Mouse (Mus musculus) limb, embryonic 10.5 days (tissue): Measurements from ENCODE around the gene Pip5kl1. TPM values are rescaled to one million over a fixed set of nuclear protein-coding genes. Genes with fewer than 3 reads are reported as not detected.

ENCODE experiments used
- DNase-seq: peaks from one replicate; pipeline ENCODE4 v3.0.0-alpha.2; 2017; ENCODE audit warnings: low spot score
- H3K27ac ChIP-seq: fragments of 300-500 bp; sonication (generic); 2 replicates; pipeline ENCODE4 v1.5.1; 2016; ENCODE audit warnings: mild to moderate bottlenecking
- H3K27me3 ChIP-seq: fragments of 300-500 bp; sonication (generic); 2 replicates; pipeline ENCODE4 v1.6.1; 2016; ENCODE audit warnings: low read depth, mild to moderate bottlenecking; ENCODE audit not compliant: poor library complexity, severe bottlenecking
- H3K36me3 ChIP-seq: fragments of 300-500 bp; sonication (generic); 2 replicates; pipeline ENCODE4 v1.6.1; 2016; ENCODE audit warnings: mild to moderate bottlenecking, moderate library complexity
- H3K4me1 ChIP-seq: fragments of 300-500 bp; sonication (generic); 2 replicates; pipeline ENCODE4 v1.6.1; 2016
- H3K4me3 ChIP-seq: fragments of 300-500 bp; sonication (generic); 2 replicates; pipeline ENCODE4 v1.5.1; 2016; ENCODE audit warnings: mild to moderate bottlenecking, moderate library complexity
- H3K9me3 ChIP-seq: fragments of 300-500 bp; sonication (generic); replicated peaks from 2 replicates; pipeline ENCODE4 v1.6.1; 2016; ENCODE audit warnings: mild to moderate bottlenecking
- WGBS: fragments of 180-500 bp; shearing (Covaris S2); methylation state at CpG from one replicate; pipeline ENCODE4 v1.1.7; 2016; 5-methylcytosine and 5-hydroxymethylcytosine counted together
- polyA plus RNA-seq: library from polyadenylated mRNA; unstranded; fragments of >200 nt; fragmentation: Nextera tagmentation; extraction: Ambion mirVana; gene quantifications from 2 replicates; pipeline ENCODE4 v1.2.1, GENCODE M21; 2016

Pip5kl1 gene
- 1.0 and 2.7 TPM in 2 replicates for polyA plus RNA-seq

DNA sequence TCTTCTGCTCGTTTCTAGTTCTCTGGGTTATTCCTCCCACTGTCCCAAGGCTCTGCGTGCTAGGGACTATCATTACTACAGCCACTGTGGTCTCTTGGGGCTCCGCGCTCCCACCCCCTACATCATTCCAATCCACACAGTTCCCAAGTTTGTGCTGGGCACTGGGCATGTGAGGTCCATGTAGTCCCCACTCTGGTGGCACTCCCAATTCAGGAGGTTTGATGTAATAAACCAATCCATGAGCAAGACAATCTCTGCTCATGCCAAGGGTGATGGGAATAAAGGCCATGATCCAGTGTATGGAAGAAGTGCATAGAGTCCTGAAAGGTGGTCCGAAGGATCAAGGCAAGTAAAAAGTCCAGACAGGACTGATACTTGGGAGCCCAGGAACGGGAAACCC, at the start of gene Pip5kl1:
Gene Pip5kl1 (plus strand): TSS at position 301 of the 400 bp plus-strand sequence.
- Histone ChIP-seq H3K4me1 (peaks cover 40% of the 10 kb centered on the region), H3K36me3 (peaks cover 16% of the 10 kb centered on the region), H3K27me3 (peaks cover 39% of the 10 kb centered on the region), H3K4me3 (peak within 1 kb of the TSS; percentile 68), H3K27ac (peak within 1 kb of the TSS; percentile 61), H3K9me3 (no peaks in the 10 kb centered on the region)
- WGBS = 84% methylated on average over 6 of the region's 6 CpGs
- no peak for DNase-seq

DNA sequence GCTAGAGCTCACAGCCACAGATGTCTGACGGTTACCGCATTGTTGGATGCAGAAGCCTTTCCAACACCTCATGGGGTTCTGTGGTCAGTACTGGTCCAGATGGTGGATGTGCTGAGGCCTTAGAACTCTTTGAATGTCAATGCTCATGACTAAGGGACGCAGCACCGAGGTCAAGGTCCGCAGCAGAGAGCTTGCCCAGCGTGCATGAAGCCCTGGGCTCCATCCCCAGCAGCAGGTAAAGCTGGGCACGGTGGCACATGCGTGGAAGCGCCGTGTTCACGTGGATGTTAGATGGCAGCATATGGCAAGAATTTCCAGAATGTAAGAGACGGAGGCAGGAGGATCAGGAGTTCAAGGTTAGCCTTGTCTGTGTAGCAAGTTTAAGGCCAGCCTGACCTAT, 48.8 kb upstream of the Pip5kl1 start:
- Histone ChIP-seq H3K27ac (no peak overlapping the region), H3K9me3 (no peaks in the 10 kb centered on the region), H3K4me1 (peaks cover 22% of the 10 kb centered on the region), H3K4me3 (no peak overlapping the region), H3K36me3 (no peaks in the 10 kb centered on the region), H3K27me3 (no peaks in the 10 kb centered on the region)
- WGBS = 88% methylated on average over 12 of the region's 12 CpGs
- DNase-seq = no peak

GRCm38 (mm10) chr2:32527468-32527966, 47.1 kb upstream of the Pip5kl1 start:
- Histone ChIP-seq H3K4me3 (no peak overlapping the region), H3K9me3 (no peaks in the 10 kb centered on the region), H3K27ac (no peak overlapping the region), H3K4me1 (peaks cover 14% of the 10 kb centered on the region), H3K27me3 (no peaks in the 10 kb centered on the region), H3K36me3 (no peaks in the 10 kb centered on the region)
- no peak for DNase-seq
- WGBS = 85% methylated on average over 14 of the region's 14 CpGs

GRCm38 (mm10) chr2:32528326-32528725, 46.3 kb upstream of the Pip5kl1 start:
- no peak overlapping the region for H3K4me3 ChIP-seq
- 85% methylated on average over 1 of the region's 1 CpGs for WGBS
- DNase-seq = no peak

DNA sequence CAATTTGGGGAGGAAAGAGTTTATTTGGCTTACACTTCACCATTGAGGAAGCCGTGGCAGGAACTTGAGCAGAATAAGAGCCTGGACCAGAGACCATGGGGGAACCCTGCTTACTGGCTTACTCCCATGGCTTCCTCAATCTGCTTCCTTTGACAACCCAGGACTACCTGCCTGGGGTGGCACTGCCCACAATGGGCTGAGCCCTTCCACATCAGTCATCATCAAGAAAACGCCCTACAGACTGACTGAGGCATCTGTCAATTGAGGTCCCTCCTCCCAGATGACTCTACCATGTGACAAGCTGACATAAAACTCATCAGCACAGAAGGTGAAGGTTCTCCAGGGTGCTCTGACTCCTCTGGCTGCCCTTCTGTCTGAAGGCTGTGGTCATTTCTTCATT, 44.1 kb upstream of the Pip5kl1 start:
- 81% methylated on average over 2 of the region's 2 CpGs for WGBS
- H3K4me1 ChIP-seq = peaks cover 25% of the 10 kb centered on the region

More at GRCm38 (mm10) chr2:32528326-32528725, 46.3 kb upstream of the Pip5kl1 start:
- Histone ChIP-seq H3K4me1 (peaks cover 17% of the 10 kb centered on the region), H3K27ac (no peak overlapping the region), H3K36me3 (no peaks in the 10 kb centered on the region), H3K9me3 (no peaks in the 10 kb centered on the region), H3K27me3 (no peaks in the 10 kb centered on the region)

DNA sequence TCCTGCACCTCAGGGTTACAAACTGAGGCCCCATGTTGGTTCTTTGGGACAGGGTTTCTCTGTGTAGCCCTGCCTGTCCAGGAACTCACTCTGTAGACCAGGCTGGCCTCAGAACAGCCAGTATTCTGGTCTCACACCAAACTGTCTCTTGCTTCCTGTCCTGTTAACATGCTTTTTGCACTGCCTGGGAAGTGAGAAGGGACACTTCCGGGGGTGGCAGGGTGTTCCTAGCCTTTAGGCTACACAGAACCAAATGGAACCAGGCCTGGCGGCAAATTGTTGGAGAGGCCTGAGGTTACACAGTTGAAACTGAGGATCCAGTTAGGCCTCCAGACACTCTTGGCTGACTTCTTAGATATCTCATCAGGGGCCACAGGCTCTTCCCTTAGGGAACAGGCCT, 41.4 kb upstream of the Pip5kl1 start:
- no peaks in the 10 kb centered on the region for H3K9me3 ChIP-seq
- WGBS = 88% methylated on average over 2 of the region's 2 CpGs
- no peak for DNase-seq
- H3K4me3 ChIP-seq = no peak overlapping the region
- H3K27me3 ChIP-seq = no peaks in the 10 kb centered on the region
- peaks cover 44% of the 10 kb centered on the region for H3K4me1 ChIP-seq
- no peaks in the 10 kb centered on the region for H3K36me3 ChIP-seq
- H3K27ac ChIP-seq = peak overlapping the region; percentile 95

More for the DNA sequence above, 44.1 kb upstream of the Pip5kl1 start:
- Histone ChIP-seq H3K36me3 (no peaks in the 10 kb centered on the region), H3K4me3 (no peak overlapping the region), H3K9me3 (no peaks in the 10 kb centered on the region), H3K27ac (no peak overlapping the region), H3K27me3 (no peaks in the 10 kb centered on the region)
- DNase-seq = no peak

- H3K4me3 ChIP-seq = peak overlapping the region; percentile 92
- 10% methylated on average over 13 of the region's 13 CpGs for WGBS
- DNase-seq = peak; percentile 67
- no peaks in the 10 kb centered on the region for H3K36me3 ChIP-seq
- peak overlapping the region; percentile 95 for H3K27ac ChIP-seq
- H3K4me1 ChIP-seq = peaks cover 55% of the 10 kb centered on the region
- H3K27me3 ChIP-seq = no peaks in the 10 kb centered on the region
- no peaks in the 10 kb centered on the region for H3K9me3 ChIP-seq
Measured at GRCm38 (mm10) chr2:32534061-32534732, 40.4 kb upstream of the Pip5kl1 start.

DNA sequence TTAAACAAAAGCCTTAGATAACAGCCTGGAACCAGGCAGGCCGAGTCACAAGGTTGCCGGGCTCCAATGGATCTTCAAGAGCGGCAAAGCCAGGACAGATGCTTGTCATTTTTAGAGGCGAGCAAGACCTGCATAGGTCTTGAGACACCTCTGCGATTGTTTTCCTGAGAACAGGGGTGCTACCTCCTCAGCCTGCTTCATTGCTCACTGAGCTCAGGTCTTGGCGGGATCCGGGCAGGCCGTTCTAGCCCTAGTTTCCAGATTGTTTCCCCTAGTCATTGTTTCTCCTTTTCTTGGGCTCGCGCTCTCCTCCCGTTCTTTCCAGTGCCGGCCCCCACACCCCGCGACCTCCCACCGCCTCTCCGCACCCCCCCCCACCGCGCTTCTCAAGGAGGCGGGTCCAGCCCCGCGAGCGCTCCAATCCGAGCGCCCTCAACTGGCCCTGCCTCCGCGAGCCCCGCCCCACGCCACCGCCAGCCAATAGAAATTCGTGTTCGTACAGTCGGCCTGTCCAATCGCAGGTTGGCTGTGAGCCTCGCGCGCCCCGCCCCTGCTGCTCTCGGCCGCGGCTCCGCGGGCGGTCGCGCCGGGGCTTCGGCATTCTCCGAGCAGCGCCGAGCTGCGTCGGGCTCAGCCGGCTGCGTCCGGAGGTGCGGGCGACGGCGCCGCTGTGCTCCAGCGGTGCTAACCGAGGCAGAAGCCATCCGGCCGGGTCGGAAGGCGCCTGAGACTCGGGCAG, 39.7 kb upstream of the Pip5kl1 start, which contains the start of gene Fam102a:
Gene Fam102a (plus strand): TSS at position 600 of the 739 bp plus-strand sequence.
- Histone ChIP-seq H3K36me3 (no peaks in the 10 kb centered on the region), H3K27me3 (no peaks in the 10 kb centered on the region), H3K4me3 (peak within 1 kb of the TSS; percentile 92), H3K9me3 (no peaks in the 10 kb centered on the region), H3K27ac (peak within 1 kb of the TSS; percentile 95), H3K4me1 (peaks cover 62% of the 10 kb centered on the region)
- WGBS = under 1% methylated on average over 67 of the region's 67 CpGs
- peak; percentile 99 for DNase-seq

DNA sequence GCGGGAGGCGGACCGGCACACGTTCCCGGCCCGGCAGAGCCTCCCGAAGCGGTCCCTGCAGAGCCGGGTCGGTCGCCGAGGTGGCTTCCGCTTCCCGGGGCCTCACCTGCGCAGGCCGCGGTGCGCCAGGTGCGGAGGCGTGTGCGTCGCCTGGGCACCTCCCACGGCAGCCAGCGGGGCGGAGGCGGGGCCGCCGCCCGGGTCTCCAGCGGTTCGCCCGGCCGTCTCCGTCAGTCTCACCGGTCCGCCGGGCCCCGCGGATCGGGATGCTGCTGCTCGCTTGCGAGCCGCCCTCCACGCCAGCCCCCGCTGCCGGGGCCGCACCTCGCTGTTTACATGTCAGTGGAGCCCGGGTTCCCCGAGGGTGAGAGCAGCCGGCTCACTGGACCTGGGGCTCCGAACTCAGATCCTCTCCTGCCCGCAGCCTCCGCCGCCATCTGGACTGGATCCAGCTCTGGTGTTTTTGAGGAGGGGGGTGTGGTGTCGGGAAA, 39.1 kb upstream of the Pip5kl1 start:
- no peaks in the 10 kb centered on the region for H3K36me3 ChIP-seq
- H3K9me3 ChIP-seq = no peaks in the 10 kb centered on the region
- WGBS = under 1% methylated on average over 56 of the region's 56 CpGs
- H3K27me3 ChIP-seq = no peaks in the 10 kb centered on the region
- H3K27ac ChIP-seq = peak overlapping the region; percentile 95
- peak overlapping the region; percentile 92 for H3K4me3 ChIP-seq
- DNase-seq = no peak
- peaks cover 66% of the 10 kb centered on the region for H3K4me1 ChIP-seq

DNA sequence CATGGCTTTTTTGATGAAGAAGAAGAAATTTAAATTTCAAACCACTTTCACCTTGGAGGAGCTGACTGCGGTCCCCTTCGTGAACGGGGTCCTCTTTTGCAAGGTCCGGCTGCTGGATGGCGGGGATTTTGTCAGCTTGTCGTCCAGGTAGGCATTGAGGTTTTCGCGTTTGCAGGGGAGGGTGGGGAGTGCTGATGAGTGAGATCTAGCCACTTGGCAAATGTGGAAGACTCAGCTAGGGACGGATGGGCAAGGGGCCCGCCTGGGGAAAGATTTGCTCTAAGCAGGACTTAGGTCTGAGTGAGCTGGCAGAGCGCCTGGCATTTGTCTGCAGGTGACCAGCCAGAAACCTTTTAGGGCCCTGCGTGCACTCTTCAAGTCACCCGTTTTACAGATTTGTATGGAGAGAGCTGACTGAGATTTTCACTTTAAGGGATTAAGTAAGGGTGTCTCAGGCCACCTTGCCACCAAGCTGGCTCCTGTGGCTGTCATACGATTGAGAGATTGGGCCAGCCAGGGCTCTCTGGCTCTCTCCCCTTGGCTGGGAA, 38.4 kb upstream of the Pip5kl1 start:
- no peaks in the 10 kb centered on the region for H3K27me3 ChIP-seq
- peak; percentile 54 for DNase-seq
- WGBS = under 1% methylated on average over 14 of the region's 14 CpGs
- peaks cover 69% of the 10 kb centered on the region for H3K4me1 ChIP-seq
- H3K27ac ChIP-seq = peak overlapping the region; percentile 95
- H3K36me3 ChIP-seq = no peaks in the 10 kb centered on the region
- peak overlapping the region; percentile 92 for H3K4me3 ChIP-seq
- H3K9me3 ChIP-seq = no peaks in the 10 kb centered on the region

- peak; percentile 58 for DNase-seq
- WGBS = under 1% methylated on average over 11 of the region's 11 CpGs
- Histone ChIP-seq H3K9me3 (no peaks in the 10 kb centered on the region), H3K4me1 (peaks cover 69% of the 10 kb centered on the region), H3K27ac (peak overlapping the region; percentile 95), H3K27me3 (no peaks in the 10 kb centered on the region), H3K36me3 (no peaks in the 10 kb centered on the region), H3K4me3 (peak overlapping the region; percentile 92)
Measured at GRCm38 (mm10) chr2:32536634-32537359, 37.8 kb upstream of the Pip5kl1 start.

DNA sequence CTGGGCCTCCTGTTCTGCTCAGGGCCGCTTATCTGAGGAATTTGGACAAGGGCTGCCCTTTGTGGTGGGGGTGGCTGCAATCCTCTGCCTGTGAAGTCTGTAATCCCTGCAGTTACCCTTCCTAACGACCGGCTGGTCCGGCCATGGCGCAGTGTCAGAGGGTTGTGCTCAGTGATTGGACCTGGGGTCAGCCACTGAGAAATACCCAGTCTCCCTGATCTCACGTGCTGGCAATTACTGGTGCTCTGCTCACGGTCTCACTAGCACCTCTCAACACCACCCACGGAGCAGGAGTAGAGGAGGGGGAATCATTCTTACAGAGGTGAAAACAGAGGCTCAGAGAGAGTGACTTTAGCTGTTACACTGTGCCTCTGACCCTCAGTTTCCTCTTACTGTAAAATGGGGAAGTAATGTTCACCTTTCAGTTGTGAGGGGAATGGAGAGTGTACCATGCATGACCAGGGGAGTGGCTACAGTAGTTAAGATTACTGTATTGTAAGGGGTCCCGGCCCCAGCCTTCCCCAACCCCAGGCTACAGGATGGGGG, 37.2 kb upstream of the Pip5kl1 start:
- no peak for DNase-seq

More for the DNA sequence above, 37.2 kb upstream of the Pip5kl1 start:
- H3K4me1 ChIP-seq = peaks cover 69% of the 10 kb centered on the region
- H3K4me3 ChIP-seq = peak overlapping the region; percentile 92
- no peaks in the 10 kb centered on the region for H3K36me3 ChIP-seq
- H3K27me3 ChIP-seq = no peaks in the 10 kb centered on the region
- H3K27ac ChIP-seq = peak overlapping the region; percentile 95
- H3K9me3 ChIP-seq = no peaks in the 10 kb centered on the region
- 9% methylated on average over 9 of the region's 9 CpGs for WGBS
